Mouse (Mus musculus) forebrain, embryonic 14.5 days (tissue): ENCODE measurements around the gene Fcnb. TPM values are rescaled to one million over a fixed set of nuclear protein-coding genes. Genes with fewer than 3 reads are reported as not detected.

Experiments used
- ATAC-seq: fragments of 200-750 bp; cut with Nextera tagmentation; 2 replicates; pipeline ENCODE4 v1.8.0; 2017; ENCODE audit warnings: mild to moderate bottlenecking, moderate library complexity
- DNase-seq: peaks from one replicate; pipeline ENCODE4 v3.0.0-alpha.2; 2015; ENCODE audit warnings: low spot score
- H3K27ac ChIP-seq: fragments of 300-500 bp; sonication (generic); 2 replicates; pipeline ENCODE4 v1.5.1; 2014; ENCODE audit warnings: low read depth, mild to moderate bottlenecking, control low read depth, low read length, moderate library complexity
- H3K27me3 ChIP-seq: fragments of 300-500 bp; sonication (generic); replicated peaks from 2 replicates; pipeline ENCODE4 v1.6.1; 2014; ENCODE audit warnings: low read length, control low read depth, mixed read lengths; ENCODE audit not compliant: control insufficient read depth, insufficient read depth
- H3K36me3 ChIP-seq: fragments of 300-500 bp; sonication (generic); 2 replicates; pipeline ENCODE4 v1.6.1; 2014; ENCODE audit warnings: low read length, control low read depth; ENCODE audit not compliant: control insufficient read depth, insufficient read depth
- H3K4me1 ChIP-seq: fragments of 300-500 bp; sonication (generic); 2 replicates; pipeline ENCODE4 v1.6.1; 2014; ENCODE audit warnings: antibody characterized with exemption, low read length, control low read depth; ENCODE audit not compliant: control insufficient read depth, insufficient read depth
- H3K4me2 ChIP-seq: fragments of 300-500 bp; sonication (generic); 2 replicates; pipeline ENCODE4 v1.6.1; 2014; ENCODE audit warnings: mild to moderate bottlenecking, control low read depth, low read length
- H3K4me3 ChIP-seq: fragments of 300-500 bp; sonication (generic); 2 replicates; pipeline ENCODE4 v1.5.1; 2014; ENCODE audit warnings: low read depth, low read length, control low read depth
- H3K9ac ChIP-seq: fragments of 300-500 bp; sonication (generic); 2 replicates; pipeline ENCODE4 v1.6.1; 2014; ENCODE audit warnings: mild to moderate bottlenecking, low read length, control low read depth, moderate library complexity
- H3K9me3 ChIP-seq: fragments of 300-500 bp; sonication (generic); replicated peaks from 2 replicates; pipeline ENCODE4 v1.6.1; 2016; ENCODE audit warnings: low read length, control low read depth, mixed read lengths; ENCODE audit not compliant: control insufficient read depth
- WGBS: fragments of 180-500 bp; shearing (Covaris S2); extraction: QIAGEN DNeasy Blood & Tissue Kit; methylation state at CpG from one replicate; pipeline ENCODE4 v1.1.7; 2014; 5-methylcytosine and 5-hydroxymethylcytosine counted together
- polyA plus RNA-seq: library from polyadenylated mRNA; unstranded; fragments of >200 nt; fragmentation: Nextera tagmentation; extraction: Ambion mirVana; gene quantifications from 2 replicates; pipeline ENCODE4 v1.2.1, GENCODE M21; 2014

Fcnb gene
- polyA plus RNA-seq, 1 experiment from 2014 or later = not detected

DNA sequence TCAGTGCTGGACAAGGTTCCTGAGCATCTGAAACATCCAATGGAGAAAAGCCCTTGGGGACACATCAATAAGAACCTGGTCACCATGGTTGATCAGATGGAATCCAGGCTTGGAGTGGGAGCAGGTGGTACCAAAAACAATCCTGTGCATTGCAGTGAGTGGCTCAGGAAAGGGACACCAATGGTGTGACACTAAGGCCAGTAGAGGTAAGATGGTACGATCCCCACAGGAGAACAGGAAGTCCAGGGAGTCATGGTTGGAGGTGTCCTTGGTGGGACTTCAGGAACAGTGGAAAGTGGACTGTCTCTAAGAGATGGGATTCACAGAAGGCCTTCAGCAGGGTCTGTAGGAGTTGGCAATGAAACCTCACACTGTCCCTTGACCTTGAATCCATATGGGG is 44.2 kb downstream of the Fcnb start:
- H3K4me2 ChIP-seq = no peak overlapping the region
- no peak overlapping the region for H3K27ac ChIP-seq
- H3K27me3 ChIP-seq = no peaks in the 10 kb centered on the region
- H3K4me3 ChIP-seq = no peak overlapping the region
- ATAC-seq (no peak), DNase-seq (no peak)
- peaks cover 11% of the 10 kb centered on the region for H3K4me1 ChIP-seq
- H3K9ac ChIP-seq = no peak overlapping the region
- WGBS = 89% methylated on average over 1 of the region's 1 CpGs
- H3K9me3 ChIP-seq = no peaks in the 10 kb centered on the region
- H3K36me3 ChIP-seq = no peaks in the 10 kb centered on the region

DNA sequence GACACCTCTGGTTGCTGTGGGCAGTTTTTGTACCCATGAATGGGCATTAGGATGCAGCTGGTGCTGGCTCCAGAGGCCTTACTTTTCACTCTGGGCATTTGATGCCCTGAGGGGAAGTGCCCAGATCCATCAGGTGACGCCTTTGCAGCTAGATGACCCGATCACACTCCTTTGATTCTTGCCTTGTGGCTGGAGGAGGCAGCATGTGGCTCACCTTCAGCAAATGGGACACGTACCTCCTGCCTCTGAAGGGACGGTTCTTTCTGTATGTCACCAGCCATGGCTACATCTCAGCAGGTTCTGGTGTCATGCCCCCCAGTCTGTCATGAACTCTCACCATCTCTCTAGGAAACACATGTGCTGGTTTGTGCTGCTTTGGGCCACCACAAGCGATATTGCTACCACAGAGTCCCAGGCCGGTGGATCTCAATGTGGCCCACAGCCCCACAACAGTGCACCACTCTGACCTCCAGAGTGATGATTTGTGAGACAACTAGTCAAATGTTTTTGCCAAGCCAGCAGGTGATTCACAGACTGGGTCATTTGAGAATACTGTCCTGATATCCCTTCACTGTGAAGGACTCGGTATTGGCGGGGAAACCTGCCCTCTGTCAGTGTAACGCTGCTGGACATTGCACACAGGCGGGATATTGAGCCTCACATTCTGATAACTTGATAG is 44.9 kb downstream of the Fcnb start:
- Histone ChIP-seq H3K4me3 (no peak overlapping the region), H3K4me1 (peaks cover 11% of the 10 kb centered on the region), H3K9ac (no peak overlapping the region), H3K27ac (no peak overlapping the region), H3K27me3 (no peaks in the 10 kb centered on the region), H3K36me3 (no peaks in the 10 kb centered on the region), H3K9me3 (no peaks in the 10 kb centered on the region), H3K4me2 (no peak overlapping the region)
- WGBS = 95% methylated on average over 10 of the region's 10 CpGs
- no peak for ATAC-seq
- no peak for DNase-seq

DNA sequence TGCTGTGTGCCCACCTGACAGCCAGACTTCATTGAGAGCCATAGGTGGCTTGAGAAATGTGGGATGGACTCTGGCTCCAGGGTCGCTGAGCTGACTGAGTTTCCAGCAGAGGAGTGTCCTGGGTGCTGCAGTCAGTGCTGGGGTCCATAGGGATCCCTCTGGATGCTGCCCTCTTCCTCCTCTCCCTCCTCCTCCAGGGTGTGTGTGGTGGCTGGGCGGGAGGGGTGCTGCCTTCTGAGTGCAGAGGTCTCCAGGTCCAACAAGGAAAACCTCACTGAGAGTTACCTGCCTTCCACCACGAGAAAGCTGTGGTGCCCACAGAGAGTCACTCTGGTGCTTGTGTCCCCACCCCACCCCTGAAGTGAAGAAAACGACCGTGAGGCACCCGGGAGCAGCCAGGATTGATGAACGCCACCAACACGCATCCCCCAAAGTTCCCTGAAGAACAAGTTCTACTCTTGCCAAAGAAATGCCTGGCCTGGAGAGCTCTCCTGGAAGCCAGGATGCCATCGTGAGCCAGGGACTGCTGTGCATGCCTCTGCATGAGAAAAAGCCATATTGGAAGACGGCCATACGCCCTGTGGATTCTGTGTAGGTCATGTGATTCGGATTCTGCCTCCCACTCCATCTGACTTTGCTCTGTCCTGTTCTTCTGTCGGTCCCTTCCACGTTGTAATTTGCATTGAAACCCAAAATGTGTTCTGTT is 46.1 kb downstream of the Fcnb start:
- DNase-seq (peak; percentile 74), ATAC-seq (peak; percentile 20; the same call in 1 of the 2 replicates)
- peaks cover 11% of the 10 kb centered on the region for H3K4me1 ChIP-seq
- 68% methylated on average over 14 of the region's 14 CpGs for whole genome bisulfite sequencing
- no peaks in the 10 kb centered on the region for H3K27me3 ChIP-seq
- H3K9ac ChIP-seq = no peak overlapping the region
- H3K27ac ChIP-seq = peak overlapping the region; percentile 68
- no peak overlapping the region for H3K4me3 ChIP-seq
- no peak overlapping the region for H3K4me2 ChIP-seq
- H3K36me3 ChIP-seq = no peaks in the 10 kb centered on the region
- H3K9me3 ChIP-seq = no peaks in the 10 kb centered on the region

DNA sequence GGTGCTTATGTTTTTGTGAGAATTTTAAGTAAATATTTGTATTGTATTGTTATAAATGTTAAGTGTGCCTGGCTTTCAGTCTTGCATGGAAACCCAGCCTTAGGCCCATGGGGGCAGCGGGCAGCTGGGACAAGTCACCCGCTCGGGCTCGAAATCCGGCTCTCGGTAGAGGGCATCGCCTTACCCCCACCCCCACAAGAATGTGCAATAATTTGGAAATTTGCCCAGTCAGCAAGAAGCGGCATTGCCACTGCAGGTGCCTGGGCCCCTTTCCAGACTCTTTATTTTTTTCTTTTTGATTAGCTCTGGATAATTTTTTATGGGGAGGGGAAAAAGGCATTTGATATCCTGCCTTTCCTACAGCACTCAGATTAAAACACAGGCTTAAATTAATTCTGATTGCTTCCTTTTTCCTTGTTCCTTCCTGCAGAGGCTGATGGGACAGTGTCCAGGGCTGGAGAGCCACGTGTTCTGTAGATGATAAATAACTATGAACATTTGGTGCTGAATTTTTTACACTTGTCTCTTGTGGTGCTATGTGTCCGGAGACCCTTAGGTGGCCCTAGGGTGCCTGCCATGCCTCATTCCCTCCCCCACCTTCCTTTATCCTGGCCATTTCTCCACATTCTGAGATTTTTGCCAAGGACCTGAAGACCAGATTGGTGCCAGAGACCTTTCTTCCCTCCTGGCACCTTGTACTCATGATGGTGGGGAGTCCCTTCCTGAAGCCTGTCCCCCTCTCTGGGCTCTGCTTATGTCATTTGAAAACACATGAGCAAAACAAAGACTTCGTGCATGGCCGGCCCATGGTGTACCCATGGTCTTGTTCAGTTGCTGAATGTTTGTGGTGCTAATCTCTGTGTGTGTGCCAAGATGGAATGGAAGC is 46.9 kb downstream of the Fcnb start:
- Histone ChIP-seq H3K27ac (peak overlapping the region; percentile 68), H3K9me3 (no peaks in the 10 kb centered on the region), H3K4me3 (no peak overlapping the region), H3K27me3 (no peaks in the 10 kb centered on the region), H3K9ac (no peak overlapping the region), H3K4me1 (peaks cover 11% of the 10 kb centered on the region), H3K4me2 (no peak overlapping the region), H3K36me3 (no peaks in the 10 kb centered on the region)
- WGBS = 45% methylated on average over 12 of the region's 12 CpGs
- ATAC-seq (peak; percentile 57), DNase-seq (peak; percentile 76)

DNA sequence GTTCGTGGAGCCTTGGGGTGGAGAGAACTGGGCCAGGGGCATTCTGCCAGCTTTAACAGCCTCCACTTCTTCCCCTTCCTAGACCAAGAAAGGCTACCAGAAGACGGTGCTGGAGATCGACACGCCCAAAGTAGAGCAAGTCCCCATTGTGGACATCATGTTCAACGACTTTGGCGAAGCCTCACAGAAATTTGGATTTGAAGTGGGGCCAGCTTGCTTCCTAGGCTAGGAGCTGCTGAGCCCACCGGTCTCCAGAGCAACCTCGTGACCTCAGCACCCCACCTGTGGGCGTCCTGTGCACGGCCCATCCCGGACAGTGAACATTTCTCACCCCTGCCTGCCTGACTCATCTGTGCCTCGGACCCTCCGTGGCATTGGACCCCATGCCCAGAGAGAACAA is 47.9 kb downstream of the Fcnb start:
- ATAC-seq (no peak), DNase-seq (peak; percentile 6)
- WGBS = 90% methylated on average over 13 of the region's 13 CpGs
- H3K4me1 ChIP-seq = peaks cover 11% of the 10 kb centered on the region
- no peak overlapping the region for H3K9ac ChIP-seq
- no peaks in the 10 kb centered on the region for H3K36me3 ChIP-seq
- H3K9me3 ChIP-seq = no peaks in the 10 kb centered on the region
- H3K27me3 ChIP-seq = no peaks in the 10 kb centered on the region
- no peak overlapping the region for H3K4me2 ChIP-seq
- H3K27ac ChIP-seq = no peak overlapping the region
- no peak overlapping the region for H3K4me3 ChIP-seq

DNA sequence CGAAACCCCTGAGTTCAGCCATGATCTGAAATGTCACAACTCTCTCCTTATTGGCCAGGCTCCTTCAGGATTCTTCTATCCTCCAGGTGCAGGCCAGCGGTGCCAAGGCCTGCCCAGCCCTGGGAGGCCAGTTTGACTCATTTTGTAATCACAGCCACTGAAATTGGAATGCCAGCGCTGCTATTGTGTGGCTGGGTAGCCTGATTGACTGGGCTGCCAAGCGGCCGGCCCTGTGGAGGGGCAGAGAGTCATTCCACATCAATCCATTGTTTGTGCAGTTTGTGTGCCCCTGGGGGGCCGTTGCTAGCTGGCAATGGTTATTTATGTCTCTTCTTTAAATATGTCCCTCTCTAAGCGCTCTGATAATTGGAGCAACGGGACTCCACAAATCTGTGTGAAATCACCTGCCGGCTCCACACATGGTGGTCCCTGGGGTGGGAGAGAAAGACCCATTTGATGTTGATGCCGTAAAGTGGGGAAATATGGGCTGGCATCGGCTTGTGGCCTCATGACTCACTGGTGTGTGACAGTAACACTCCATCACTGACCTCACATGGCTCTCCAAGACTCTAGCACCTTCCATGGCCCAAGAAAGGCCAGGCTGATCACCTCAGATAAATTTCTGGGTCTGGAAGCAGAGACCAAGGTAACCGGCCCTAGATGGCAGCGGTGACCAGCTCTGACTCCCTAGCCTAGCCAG is 50.5 kb downstream of the Fcnb start:
- Histone ChIP-seq H3K27me3 (no peaks in the 10 kb centered on the region), H3K36me3 (no peaks in the 10 kb centered on the region), H3K9me3 (no peaks in the 10 kb centered on the region), H3K4me3 (no peak overlapping the region), H3K27ac (peak overlapping the region; percentile 65), H3K4me2 (no peak overlapping the region), H3K4me1 (peaks cover 11% of the 10 kb centered on the region), H3K9ac (no peak overlapping the region)
- DNase-seq (peak; percentile 25), ATAC-seq (no peak)
- WGBS = 55% methylated on average over 13 of the region's 13 CpGs

DNA sequence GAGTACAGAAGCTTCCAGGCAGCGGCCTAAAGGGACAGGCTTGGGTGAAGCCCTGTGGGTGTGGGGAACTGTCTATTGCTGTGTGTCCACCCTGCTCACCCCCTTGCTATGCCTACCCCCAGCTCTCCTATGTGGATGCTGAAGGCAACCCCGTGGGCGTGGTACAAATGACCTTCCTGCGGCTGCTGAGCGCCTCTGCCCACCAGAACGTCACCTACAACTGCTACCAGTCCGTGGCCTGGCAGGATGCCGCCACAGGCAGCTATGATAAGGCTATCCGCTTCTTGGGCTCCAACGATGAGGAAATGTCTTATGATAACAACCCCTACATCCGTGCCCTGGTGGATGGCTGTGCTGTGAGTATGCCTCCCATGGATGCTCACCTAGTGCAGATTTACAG is 52.2 kb downstream of the Fcnb start:
- DNase-seq = no peak
- Histone ChIP-seq H3K4me3 (no peak overlapping the region), H3K4me2 (no peak overlapping the region), H3K27me3 (no peaks in the 10 kb centered on the region), H3K9ac (no peak overlapping the region), H3K36me3 (0 out of 2 replicates have a peak, but pooled peaks cover 2% of the 10 kb centered on the region), H3K4me1 (peaks cover under 1% of the 10 kb centered on the region; the same call in 1 of the 2 replicates), H3K27ac (no peak overlapping the region), H3K9me3 (no peaks in the 10 kb centered on the region)
- no peak for ATAC-seq
- WGBS = 92% methylated on average over 11 of the region's 11 CpGs

DNA sequence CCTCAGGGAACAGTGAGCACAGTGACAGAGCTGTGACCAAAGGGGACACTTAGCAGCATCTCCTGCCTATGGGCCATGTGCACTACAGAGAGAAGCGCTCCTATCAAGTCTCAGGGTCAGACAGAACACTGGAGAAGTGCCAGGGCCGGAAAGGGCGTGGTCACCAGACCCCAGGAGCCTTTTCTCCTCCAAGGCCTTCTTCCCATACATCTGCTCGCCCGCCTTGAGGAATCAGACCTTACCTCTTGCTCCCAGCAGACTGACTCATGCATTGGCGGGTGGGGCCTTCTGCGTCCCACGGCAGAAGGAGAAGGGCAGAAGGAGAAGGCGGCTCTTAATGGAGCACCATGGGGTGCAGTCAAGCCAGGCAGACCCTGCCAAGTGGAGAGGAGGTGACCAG is 52.8 kb downstream of the Fcnb start:
- Histone ChIP-seq H3K4me3 (no peak overlapping the region), H3K36me3 (0 out of 2 replicates have a peak, but pooled peaks cover 2% of the 10 kb centered on the region), H3K4me1 (no peaks in the 10 kb centered on the region), H3K4me2 (no peak overlapping the region), H3K9me3 (no peaks in the 10 kb centered on the region), H3K27me3 (no peaks in the 10 kb centered on the region), H3K9ac (no peak overlapping the region), H3K27ac (no peak overlapping the region)
- 77% methylated on average over 9 of the region's 9 CpGs for WGBS
- ATAC-seq = no peak
- no peak for DNase-seq
